Comparison of ENCODE assay signal across 38 mouse cellular contexts in the genomic region with DNA sequence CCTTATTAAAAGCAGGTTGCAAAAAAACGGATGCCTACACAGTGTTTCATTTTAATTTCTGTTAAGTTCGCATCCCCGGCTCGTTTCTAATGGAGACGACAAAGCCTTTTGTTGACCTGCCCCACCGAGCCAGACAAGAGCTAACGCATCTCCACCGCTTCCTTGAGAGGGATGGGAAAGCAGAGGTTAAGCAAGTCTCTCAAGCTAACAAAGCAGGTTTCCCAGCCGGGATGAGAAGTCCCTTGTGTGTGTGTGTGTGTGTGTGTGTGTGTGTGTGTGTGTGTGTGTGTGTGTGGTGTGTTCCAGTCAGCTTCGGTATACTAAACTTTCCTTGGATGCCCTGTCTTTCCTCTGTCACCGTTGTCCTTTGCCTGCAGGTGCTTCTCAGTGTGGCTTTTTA. TPM values are rescaled to one million over a fixed set of nuclear protein-coding genes. Genes with fewer than 3 reads are reported as not detected.
"Had no signal": no experiment of that assay in that cellular context is flagged by ENCODE, and none has a peak within 500 bp of the region (broad histone marks: within the 10 kb centered on the region; RNA-seq: fewer than 3 reads in every experiment).

No protein-coding gene starts in this region.

- ATAC-seq: forebrain, embryonic 13.5 days; forebrain, embryonic 14.5 days; forebrain, embryonic 15.5 days; forebrain, embryonic 16.5 days; forebrain, postnatal 0 days had no signal

- H3K27ac ChIP-seq: embryonic facial prominence, embryonic 10.5 days; embryonic facial prominence, embryonic 12.5 days; embryonic facial prominence, embryonic 13.5 days; embryonic facial prominence, embryonic 15.5 days; forebrain, embryonic 10.5 days; forebrain, embryonic 12.5 days; forebrain, embryonic 13.5 days; forebrain, embryonic 15.5 days; gastrocnemius, adult 2 months; heart, adult 2 months had no signal

- H3K4me2 ChIP-seq: embryonic facial prominence, embryonic 12.5 days; embryonic facial prominence, embryonic 13.5 days; embryonic facial prominence, embryonic 15.5 days; forebrain, embryonic 12.5 days; forebrain, embryonic 15.5 days had no signal

- H3K36me3 ChIP-seq: embryonic facial prominence, embryonic 10.5 days; embryonic facial prominence, embryonic 12.5 days; embryonic facial prominence, embryonic 13.5 days; embryonic facial prominence, embryonic 15.5 days; forebrain, embryonic 10.5 days; forebrain, embryonic 12.5 days; forebrain, embryonic 15.5 days had no signal

- H3K4me1 ChIP-seq: embryonic facial prominence, embryonic 12.5 days; embryonic facial prominence, embryonic 13.5 days; embryonic facial prominence, embryonic 15.5 days had no signal

- H3K4me3 ChIP-seq: embryonic facial prominence, embryonic 10.5 days; embryonic facial prominence, embryonic 12.5 days; embryonic facial prominence, embryonic 13.5 days; embryonic facial prominence, embryonic 15.5 days; erythroblast, embryonic 14.5 days; forebrain, embryonic 10.5 days; forebrain, embryonic 12.5 days; forebrain, embryonic 13.5 days; forebrain, embryonic 15.5 days; gastrocnemius, adult 2 months; heart, adult 2 months had no signal

- H3K9me3 ChIP-seq: embryonic facial prominence, embryonic 10.5 days; embryonic facial prominence, embryonic 12.5 days; embryonic facial prominence, embryonic 13.5 days; embryonic facial prominence, embryonic 15.5 days; forebrain, embryonic 10.5 days; forebrain, embryonic 12.5 days; forebrain, embryonic 13.5 days; forebrain, embryonic 15.5 days had no signal

- DNase-seq: cerebellum, adult 2 months; cerebellum, adult 8-10 months; cerebellum, adult 9-10 months; cerebellum, adult 9-11 months; cerebellum, postnatal 10 days; cerebellum, postnatal 14 days; cerebellum, postnatal 25 days; cerebellum, postnatal 36 days; embryo, embryonic 11 days; forebrain, postnatal 0 days; gastrocnemius, adult 2 months; gastrocnemius, postnatal 10 days; gastrocnemius, postnatal 14 days; gastrocnemius, postnatal 25 days; gastrocnemius, postnatal 36 days; heart, adult 18-20 months; heart, adult 2 months had no signal

- H3K27me3 ChIP-seq: embryonic facial prominence, embryonic 12.5 days; embryonic facial prominence, embryonic 13.5 days; embryonic facial prominence, embryonic 15.5 days; forebrain, embryonic 12.5 days; forebrain, embryonic 13.5 days; forebrain, embryonic 15.5 days had no signal

- H3K9ac ChIP-seq: embryonic facial prominence, embryonic 12.5 days; embryonic facial prominence, embryonic 13.5 days; embryonic facial prominence, embryonic 15.5 days; forebrain, embryonic 12.5 days; forebrain, embryonic 13.5 days; forebrain, embryonic 15.5 days; forebrain, postnatal 0 days had no signal

RNA-seq across cellular contexts. Expression of gene Aldoart2, which starts 6.1 kb away (rescaled TPM):
- total RNA-seq: common myeloid progenitor, adult 5-6 weeks; forebrain, postnatal 0 days; gastrocnemius, postnatal 10 days; gastrocnemius, postnatal 4 days; granulocyte monocyte progenitor cell, adult 5-6 weeks; heart, adult 18-20 months; heart, adult 2 months had no signal
- polyA plus RNA-seq: cortical plate, adult 2 months; embryonic facial prominence, embryonic 10.5 days; embryonic facial prominence, embryonic 12.5 days; embryonic facial prominence, embryonic 13.5 days; embryonic facial prominence, embryonic 14.5 days; embryonic facial prominence, embryonic 15.5 days; forebrain, embryonic 10.5 days; forebrain, embryonic 11.5 days; forebrain, embryonic 12.5 days; forebrain, embryonic 13.5 days; forebrain, embryonic 14.5 days; forebrain, embryonic 15.5 days; forebrain, embryonic 16.5 days; frontal cortex, adult 2 months had no signal

RNA-seq across cellular contexts. Expression of gene Insm2, which starts 28.0 kb away (rescaled TPM):
- total RNA-seq: gastrocnemius, adult 18-20 months; gastrocnemius, adult 2 months; gastrocnemius, adult 8-10 months; gastrocnemius, postnatal 10 days; gastrocnemius, postnatal 14 days; gastrocnemius, postnatal 25 days; gastrocnemius, postnatal 36 days; gastrocnemius, postnatal 4 days; granulocyte monocyte progenitor cell, adult 5-6 weeks; heart, adult 18-20 months; heart, adult 2 months had no signal
- polyA plus RNA-seq: embryonic facial prominence, embryonic 13.5 days; erythroblast, embryonic 14.5 days; gonadal fat pad, adult 2 months; heart, adult 2 months had no signal
